Mouse (Mus musculus): ENCODE measurements around the gene Pdzd4. TPM values are rescaled to one million over a fixed set of nuclear protein-coding genes. Genes with fewer than 3 reads are reported as not detected.
A peak's percentile ranks its signal among the peaks of the same experiment; 100 is the strongest.

Gene Pdzd4
- polyA plus RNA-seq, 1 experiment from 2014 or later: 1.3 TPM

- Histone ChIP-seq H3K4me3 (ENCODE audit: low read depth, low read length) (peak within 1 kb of the TSS; percentile 60), H3K36me3 (ENCODE audit: insufficient read depth) (peaks cover 31% of the 10 kb centered on the region; the same call in 1 of the 2 replicates), H3K4me2 (peak within 1 kb of the TSS; percentile 70), H3K27ac (ENCODE audit: low read depth) (peak within 1 kb of the TSS; percentile 88), H3K4me1 (ENCODE audit: insufficient read depth) (peaks cover 5% of the 10 kb centered on the region; the same call in 1 of the 2 replicates), H3K9me3 (ENCODE audit: low read depth, low read length) (no peaks in the 10 kb centered on the region), H3K9ac (peak within 1 kb of the TSS; percentile 70), H3K27me3 (ENCODE audit: insufficient read depth, low read length) (no peaks in the 10 kb centered on the region)
- TF ChIP-seq CTCF (IDR thresholded peaks at IDR 0.05; ENCODE audit: low read depth): peak; percentile 70
- DNase-seq (peak; percentile 97), ATAC-seq (ENCODE audit: insufficient read depth) (peak; percentile 98)
- WGBS: 10% methylated on average over 51 of the region's 52 CpGs
These were observed 38.2 kb downstream of the Pdzd4 start, which contains the start of the genes Idh3g and Ssr4 for GRCm38 (mm10) chrX:73786364-73787224. Gene Idh3g (minus strand): TSS chrX:73786897. Gene Ssr4 (plus strand): TSS chrX:73787028.

GRCm38 (mm10) chrX:73785666-73786065, 39.1 kb downstream of the Pdzd4 start:
- Histone ChIP-seq H3K4me1 (ENCODE audit: insufficient read depth) (peaks cover 5% of the 10 kb centered on the region; the same call in 1 of the 2 replicates), H3K9ac (peak overlapping the region; percentile 70), H3K9me3 (ENCODE audit: low read depth, low read length) (no peaks in the 10 kb centered on the region), H3K4me3 (ENCODE audit: low read depth, low read length) (peak overlapping the region; percentile 60), H3K36me3 (ENCODE audit: insufficient read depth) (peaks cover 31% of the 10 kb centered on the region), H3K27ac (ENCODE audit: low read depth) (no peak overlapping the region), H3K4me2 (peak overlapping the region; percentile 65), H3K27me3 (ENCODE audit: insufficient read depth, low read length) (no peaks in the 10 kb centered on the region)
- ATAC-seq (ENCODE audit: insufficient read depth) (no peak), DNase-seq (peak; percentile 8)
- no peak for TF ChIP-seq CTCF (IDR thresholded peaks at IDR 0.05; ENCODE audit: low read depth)

- WGBS: 88% methylated on average over 3 of the region's 3 CpGs
- no peaks in the 10 kb centered on the region for H3K27me3 ChIP-seq (ENCODE audit: insufficient read depth, low read length)
- no peak for TF ChIP-seq CTCF (IDR thresholded peaks at IDR 0.05; ENCODE audit: low read depth)
- H3K9ac ChIP-seq: no peak overlapping the region
- ATAC-seq (ENCODE audit: insufficient read depth) (no peak), DNase-seq (no peak)
- no peaks in the 10 kb centered on the region for H3K9me3 ChIP-seq (ENCODE audit: low read depth, low read length)
- peaks cover 5% of the 10 kb centered on the region; the same call in 1 of the 2 replicates for H3K4me1 ChIP-seq (ENCODE audit: insufficient read depth)
- no peak overlapping the region for H3K4me2 ChIP-seq
- peaks cover 39% of the 10 kb centered on the region for H3K36me3 ChIP-seq (ENCODE audit: insufficient read depth)
- H3K27ac ChIP-seq (ENCODE audit: low read depth): no peak overlapping the region
- H3K4me3 ChIP-seq (ENCODE audit: low read depth, low read length): no peak overlapping the region
These were observed 42.5 kb downstream of the Pdzd4 start for GRCm38 (mm10) chrX:73782227-73782626.

- Histone ChIP-seq H3K9ac (no peak overlapping the region), H3K4me3 (ENCODE audit: low read depth, low read length) (no peak overlapping the region), H3K4me2 (no peak overlapping the region), H3K9me3 (ENCODE audit: low read depth, low read length) (no peaks in the 10 kb centered on the region), H3K36me3 (ENCODE audit: insufficient read depth) (peaks cover 19% of the 10 kb centered on the region; the same call in 1 of the 2 replicates), H3K27me3 (ENCODE audit: insufficient read depth, low read length) (no peaks in the 10 kb centered on the region), H3K27ac (ENCODE audit: low read depth) (no peak overlapping the region), H3K4me1 (ENCODE audit: insufficient read depth) (no peaks in the 10 kb centered on the region)
- DNase-seq (peak; percentile 59), ATAC-seq (ENCODE audit: insufficient read depth) (peak; percentile 83)
- no peak for TF ChIP-seq CTCF (IDR thresholded peaks at IDR 0.05; ENCODE audit: low read depth)
- WGBS: 60% methylated on average over 10 of the region's 10 CpGs
These were observed 49.8 kb downstream of the Pdzd4 start for GRCm38 (mm10) chrX:73774802-73775483.

- WGBS: 41% methylated on average over 9 of the region's 9 CpGs
- H3K27me3 ChIP-seq (ENCODE audit: insufficient read depth, low read length): no peaks in the 10 kb centered on the region
- no peak within 1 kb of the TSS for H3K9ac ChIP-seq
- no peaks in the 10 kb centered on the region for H3K9me3 ChIP-seq (ENCODE audit: low read depth, low read length)
- no peaks in the 10 kb centered on the region for H3K4me1 ChIP-seq (ENCODE audit: insufficient read depth)
- ATAC-seq (ENCODE audit: insufficient read depth): peak; percentile 21; the same call in 1 of the 2 replicates
- H3K27ac ChIP-seq (ENCODE audit: low read depth): no peak within 1 kb of the TSS; the same call in 1 of the 2 replicates
- no peak within 1 kb of the TSS for H3K4me2 ChIP-seq
- peaks cover 12% of the 10 kb centered on the region; the same call in 1 of the 2 replicates for H3K36me3 ChIP-seq (ENCODE audit: insufficient read depth)
- no peak within 1 kb of the TSS for H3K4me3 ChIP-seq (ENCODE audit: low read depth, low read length)
- no peak for TF ChIP-seq CTCF (IDR thresholded peaks at IDR 0.05; ENCODE audit: low read depth)
- DNase-seq: no peak
These were observed 50.5 kb downstream of the Pdzd4 start, which contains the start of gene Srpk3 for GRCm38 (mm10) chrX:73774168-73774760. Gene Srpk3 (plus strand): TSS chrX:73774405.

GRCm38 (mm10) chrX:73767267-73767666, 57.5 kb downstream of the Pdzd4 start:
- H3K4me2 ChIP-seq: no peak overlapping the region
- no peaks in the 10 kb centered on the region for H3K9me3 ChIP-seq (ENCODE audit: low read depth, low read length)
- no peaks in the 10 kb centered on the region for H3K27me3 ChIP-seq (ENCODE audit: insufficient read depth, low read length)
- H3K4me1 ChIP-seq (ENCODE audit: insufficient read depth): no peaks in the 10 kb centered on the region
- ATAC-seq (ENCODE audit: insufficient read depth): no peak
- H3K9ac ChIP-seq: no peak overlapping the region
- 66% methylated on average over 9 of the region's 9 CpGs for WGBS
- no peak overlapping the region for H3K27ac ChIP-seq (ENCODE audit: low read depth)
- no peaks in the 10 kb centered on the region for H3K36me3 ChIP-seq (ENCODE audit: insufficient read depth)
- peak; percentile 69 for TF ChIP-seq CTCF (IDR thresholded peaks at IDR 0.05; ENCODE audit: low read depth)
- DNase-seq: peak; percentile 12
- no peak overlapping the region for H3K4me3 ChIP-seq (ENCODE audit: low read depth, low read length)

Data from lung, embryonic 14.5 days (tissue).